Mouse (Mus musculus): ENCODE data around the gene Erc2. TPM values are rescaled to one million over a fixed set of nuclear protein-coding genes. Genes with fewer than 3 reads are reported as not detected.

The Erc2 gene
- total and polyA plus RNA-seq, 3 experiments = not detected

GRCm38 (mm10) chr14:28192711-28193364 lies 570.6 kb downstream of the Erc2 start:
- no peak overlapping the region for H3K9ac ChIP-seq (ENCODE audit: insufficient read depth, low read depth)
- H3K36me3 ChIP-seq (replicated peaks in 1 of 2; ENCODE audit: control insufficient read depth in 1 of 2, insufficient read depth in 1 of 2, low read length in 1 of 2) = no peaks in the 10 kb centered on the region
- H3K4me3 ChIP-seq (replicated peaks in 1 of 3; ENCODE audit: low read depth in 2 of 3, low read length in 2 of 3, poor library complexity in 1 of 3) = no peak overlapping the region
- no peaks in the 10 kb centered on the region for H3K79me2 ChIP-seq (replicated peaks; ENCODE audit: control insufficient read depth, extremely low read depth, insufficient read depth, poor library complexity, severe bottlenecking)
- no peaks in the 10 kb centered on the region for H3K27me3 ChIP-seq (replicated peaks)
- no peak overlapping the region for H3K4me2 ChIP-seq (ENCODE audit: insufficient read depth, low read depth, poor library complexity, severe bottlenecking)
- in situ Hi-C loops (cut with MboI; ENCODE audit: low pct_ligation_motif_present, low pct_unique_long_range_greater_than_20kb, low sequenced_read_pairs) (no loop called here), dilution Hi-C loops (cut with MboI; ENCODE audit: extremely low pct_ligation_motif_present, extremely low pct_unique_long_range_greater_than_20kb, low sequenced_read_pairs) (no loop called here)
- DNase-seq (ENCODE audit: extremely low read depth) = no peak
- H3K27ac ChIP-seq (ENCODE audit: insufficient read depth, low read depth) = no peak overlapping the region
- H3K4me1 ChIP-seq (ENCODE audit: control insufficient read depth in 1 of 2, insufficient read depth in 2 of 2) = no peaks in the 10 kb centered on the region
- TF ChIP-seq SMC3 (IDR thresholded peaks at IDR 0.05; ENCODE audit: low read depth, low read length) = no peak
- no peak for TF ChIP-seq TCF12 (IDR thresholded peaks at IDR 0.05; ENCODE audit: low read depth, low read length)
- TF ChIP-seq UBTF (IDR thresholded peaks at IDR 0.05; ENCODE audit: low read depth, low read length) = no peak
- no peak for TF ChIP-seq ZC3H11A (IDR thresholded peaks at IDR 0.05; ENCODE audit: low read depth, low read length)
- no peak for TF ChIP-seq USF2 (conservative IDR thresholded peaks at IDR 0.05; ENCODE audit: low read depth, low read length)
- no peak for TF ChIP-seq ZKSCAN1 (IDR thresholded peaks at IDR 0.05; ENCODE audit: borderline replicate concordance, low read depth, low read length)
- no peak for TF ChIP-seq MAX (IDR thresholded peaks at IDR 0.05; ENCODE audit: low read length)
- no peak for TF ChIP-seq GABPA (IDR thresholded peaks at IDR 0.05; ENCODE audit: insufficient replicate concordance, low read depth, low read length)
- no peak for TF ChIP-seq BHLHE40 (IDR thresholded peaks at IDR 0.05; ENCODE audit: low read depth, low read length)
- TF ChIP-seq CHD1 (IDR thresholded peaks at IDR 0.05; ENCODE audit: low read depth, low read length) = no peak
- no peak for TF ChIP-seq JUN (IDR thresholded peaks at IDR 0.05; ENCODE audit: insufficient read depth, low read depth, low read length)
- no peak for TF ChIP-seq MEF2A (IDR thresholded peaks at IDR 0.05; ENCODE audit: borderline replicate concordance, low read depth, low read length)
- no peak for TF ChIP-seq MXI1 (IDR thresholded peaks at IDR 0.05; ENCODE audit: low read depth, low read length)
- TF ChIP-seq MAFK (IDR thresholded peaks at IDR 0.05; ENCODE audit: insufficient replicate concordance, low read length) = no peak
- no peak for TF ChIP-seq SIN3A (IDR thresholded peaks at IDR 0.05; ENCODE audit: low read length)
- TF ChIP-seq CTCF (conservative IDR thresholded peaks at IDR 0.05 in 1 of 2, IDR thresholded peaks at IDR 0.05 in 1 of 2; ENCODE audit: low read depth in 2 of 2, low read length in 2 of 2) = no peak
- peaks cover 45% of the 10 kb centered on the region for H3K9me3 ChIP-seq (replicated peaks; ENCODE audit: low read length)

GRCm38 (mm10) chr14:28203874-28204273 lies 581.6 kb downstream of the Erc2 start:
- Histone ChIP-seq H3K36me3 (replicated peaks in 1 of 2; ENCODE audit: control insufficient read depth in 1 of 2, insufficient read depth in 1 of 2, low read length in 1 of 2) (no peaks in the 10 kb centered on the region), H3K27me3 (replicated peaks) (no peaks in the 10 kb centered on the region), H3K9me3 (replicated peaks; ENCODE audit: low read length) (peaks cover 66% of the 10 kb centered on the region), H3K79me2 (replicated peaks; ENCODE audit: control insufficient read depth, extremely low read depth, insufficient read depth, poor library complexity, severe bottlenecking) (no peaks in the 10 kb centered on the region), H3K4me1 (ENCODE audit: control insufficient read depth in 1 of 2, insufficient read depth in 2 of 2) (no peaks in the 10 kb centered on the region), H3K4me3 (replicated peaks in 1 of 3; ENCODE audit: low read depth in 2 of 3, low read length in 2 of 3, poor library complexity in 1 of 3) (no peak overlapping the region), H3K4me2 (ENCODE audit: insufficient read depth, low read depth, poor library complexity, severe bottlenecking) (no peak overlapping the region), H3K9ac (ENCODE audit: insufficient read depth, low read depth) (no peak overlapping the region), H3K27ac (ENCODE audit: insufficient read depth, low read depth) (no peak overlapping the region)
- in situ Hi-C loops (cut with MboI; ENCODE audit: low pct_ligation_motif_present, low pct_unique_long_range_greater_than_20kb, low sequenced_read_pairs) = no loop called here
- DNase-seq (ENCODE audit: extremely low read depth) = no peak
- TF ChIP-seq ZNF384 (IDR thresholded peaks at IDR 0.05; ENCODE audit: low read depth, low read length) (no peak), SIN3A (IDR thresholded peaks at IDR 0.05; ENCODE audit: low read length) (no peak), RCOR1 (conservative IDR thresholded peaks at IDR 0.05; ENCODE audit: low read depth, low read length) (no peak), TBP (conservative IDR thresholded peaks at IDR 0.05; ENCODE audit: low read depth, low read length) (no peak), CHD2 (IDR thresholded peaks at IDR 0.05; ENCODE audit: low read length) (no peak), ZKSCAN1 (IDR thresholded peaks at IDR 0.05; ENCODE audit: borderline replicate concordance, low read depth, low read length) (no peak), USF1 (IDR thresholded peaks at IDR 0.05; ENCODE audit: low read depth, low read length) (no peak), UBTF (IDR thresholded peaks at IDR 0.05; ENCODE audit: low read depth, low read length) (no peak), EP300 (IDR thresholded peaks at IDR 0.05; ENCODE audit: low read length) (no peak), CTCF (conservative IDR thresholded peaks at IDR 0.05 in 1 of 2, IDR thresholded peaks at IDR 0.05 in 1 of 2; ENCODE audit: low read depth in 2 of 2, low read length in 2 of 2) (no peak), MAFK (IDR thresholded peaks at IDR 0.05; ENCODE audit: insufficient replicate concordance, low read length) (no peak)
- dilution Hi-C loops (cut with MboI; ENCODE audit: extremely low pct_ligation_motif_present, extremely low pct_unique_long_range_greater_than_20kb, low sequenced_read_pairs) = no loop called here

Measured in CH12.LX (cell line).